Mouse (Mus musculus) ES-E14 (cell line): ENCODE data around the gene Tdrd9. TPM values are rescaled to one million over a fixed set of nuclear protein-coding genes. Genes with fewer than 3 reads are reported as not detected.
A peak's percentile ranks its signal among the peaks of the same experiment; 100 is the strongest.

Experiments
- DNase-seq: peaks from one replicate; pipeline ENCODE4 v3.0.0-alpha.2; 2013; ENCODE audit warnings: low read depth, low spot score
- H3K27ac ChIP-seq: 2 replicates; pipeline ENCODE4 v1.5.1; 2012; ENCODE audit warnings: low read depth, mild to moderate bottlenecking, low read length, moderate library complexity, mixed read lengths; ENCODE audit not compliant: poor library complexity, insufficient read depth, severe bottlenecking
- H3K36me3 ChIP-seq: 2 replicates; pipeline ENCODE4 v1.6.1; 2012; ENCODE audit warnings: mild to moderate bottlenecking, low read length, moderate library complexity, mixed read lengths; ENCODE audit not compliant: control insufficient read depth, poor library complexity, insufficient read depth, severe bottlenecking
- H3K4me1 ChIP-seq, 2 experiments: fragments of 150-350 bp in 1 of 2; sonication (generic) in 1 of 2; 2 replicates each; pipeline ENCODE4 v1.6.1; 2012; ENCODE audit warnings: low read length in 2 of 2, mild to moderate bottlenecking in 1 of 2, mixed read lengths in 1 of 2; ENCODE audit not compliant: control insufficient read depth in 2 of 2, insufficient read depth in 2 of 2, poor library complexity in 1 of 2
- H3K4me3 ChIP-seq, 2 experiments: fragments of 150-350 bp in 1 of 2; sonication (generic) in 1 of 2; 2 replicates each; pipeline ENCODE4 v1.5.1; 2012; ENCODE audit warnings: low read length in 2 of 2, low read depth in 1 of 2, mild to moderate bottlenecking in 1 of 2, mixed read lengths in 1 of 2; ENCODE audit not compliant: insufficient read depth in 1 of 2, poor library complexity in 1 of 2, severe bottlenecking in 1 of 2
- H3K9ac ChIP-seq: 2 replicates; pipeline ENCODE4 v1.6.1; 2012; ENCODE audit warnings: low read depth, mild to moderate bottlenecking, low read length, mixed read lengths; ENCODE audit not compliant: poor library complexity, insufficient read depth, severe bottlenecking
- H3K9me3 ChIP-seq: fragments of 150-350 bp; sonication (generic); 2 replicates; pipeline ENCODE4 v1.6.1; 2012; ENCODE audit warnings: low read depth, mild to moderate bottlenecking, low read length; ENCODE audit not compliant: control insufficient read depth, insufficient read depth
- CHD2 ChIP-seq: IDR thresholded peaks from 2 replicates; pipeline ENCODE4 v1.6.1; 2014; ENCODE audit warnings: mild to moderate bottlenecking, low read depth, low read length, inconsistent platforms
- HCFC1 ChIP-seq: IDR thresholded peaks from 2 replicates; pipeline ENCODE4 v1.6.1; 2012; ENCODE audit warnings: low read length, inconsistent platforms, borderline replicate concordance; ENCODE audit not compliant: insufficient read depth
- MAFK ChIP-seq: IDR thresholded peaks from 2 replicates; pipeline ENCODE4 v1.6.1; 2014; ENCODE audit warnings: mild to moderate bottlenecking, low read depth, low read length, inconsistent platforms; ENCODE audit not compliant: insufficient read depth
- ZC3H11A ChIP-seq: IDR thresholded peaks from 2 replicates; pipeline ENCODE4 v1.6.1; 2012; ENCODE audit warnings: low read depth, mild to moderate bottlenecking, inconsistent platforms, low read length, borderline replicate concordance
- ZNF384 ChIP-seq: IDR thresholded peaks from 2 replicates; pipeline ENCODE4 v1.6.1; 2012; ENCODE audit warnings: low read depth, low read length, inconsistent platforms
- in situ Hi-C, 2 experiments: fragments of 600-800 bp; cut with MboI; formaldehyde crosslinking; loops; one replicate each; pipeline ENCODE4 v1.15.1; 2025; ENCODE audit warnings: low sequenced_read_pairs in 2 of 2, inconsistent platforms in 1 of 2; ENCODE audit not compliant: unreplicated experiment in 2 of 2
- total RNA-seq: library from RNA; depleted of rRNA; stranded (reverse); fragments of 300-350 nt; gene quantifications from 2 replicates; pipeline ENCODE4 v1.2.3, GENCODE M21; 2012; rRNA removed

The Tdrd9 gene
- 0.58 and 0.67 TPM in 2 replicates for total RNA-seq

DNA sequence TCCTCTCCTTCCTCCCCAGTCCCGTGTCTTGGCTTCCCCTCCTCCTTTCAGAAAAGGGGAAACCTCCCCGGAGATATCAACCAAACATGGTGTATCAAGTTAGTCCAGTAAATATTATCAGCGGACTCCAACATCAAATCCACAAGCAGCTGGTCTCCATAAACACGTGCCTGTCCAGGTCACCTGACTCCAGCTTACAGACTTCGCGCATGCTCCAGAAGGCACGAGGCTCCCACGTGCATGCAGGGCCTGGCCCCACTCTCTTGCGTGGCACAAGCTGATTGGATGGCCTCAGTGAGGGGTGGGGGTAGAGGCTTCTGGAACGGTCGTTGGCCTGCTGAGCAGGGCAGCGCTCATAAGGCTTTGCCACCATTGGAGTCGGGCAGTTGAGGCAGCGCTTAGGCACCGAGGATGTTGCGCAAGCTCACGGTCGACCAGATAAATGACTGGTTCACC, at the start of gene Tdrd9:
Gene Tdrd9, plus strand, starts transcription at position 329 of the 456 bp plus-strand sequence.
- no peak for DNase-seq
- Histone ChIP-seq H3K9me3 (no peaks in the 10 kb centered on the region), H3K4me1 (0 out of 4 replicates have a peak, but pooled peaks cover 0 to under 1% of the 10 kb centered on the region in 2 experiments), H3K9ac (no peak within 1 kb of the TSS), H3K27ac (no peak within 1 kb of the TSS), H3K4me3 (0 out of 4 replicates have a peak within 1 kb of the TSS, but pooled peaks of 1 of the 2 experiments have one; percentile 17), H3K36me3 (no peaks in the 10 kb centered on the region)
- no peak for TF ChIP-seq HCFC1
- no peak for TF ChIP-seq MAFK
- TF ChIP-seq ZC3H11A, result no peak
- TF ChIP-seq ZNF384, result no peak
- no peak for TF ChIP-seq CHD2
- in situ Hi-C loops, result no loop called here

- TF ChIP-seq MAFK (no peak), ZNF384 (no peak), HCFC1 (no peak), CHD2 (no peak), ZC3H11A (no peak)
- Histone ChIP-seq H3K36me3 (no peaks in the 10 kb centered on the region), H3K4me3 (no peak overlapping the region), H3K9me3 (no peaks in the 10 kb centered on the region), H3K9ac (no peak overlapping the region), H3K27ac (no peak overlapping the region), H3K4me1 (no peaks in the 10 kb centered on the region)
- DNase-seq, result no peak
- in situ Hi-C loops, result no loop called here
Observed at GRCm38 (mm10) chr12:111923117-111923516, 48.2 kb upstream of the Tdrd9 start.

DNA sequence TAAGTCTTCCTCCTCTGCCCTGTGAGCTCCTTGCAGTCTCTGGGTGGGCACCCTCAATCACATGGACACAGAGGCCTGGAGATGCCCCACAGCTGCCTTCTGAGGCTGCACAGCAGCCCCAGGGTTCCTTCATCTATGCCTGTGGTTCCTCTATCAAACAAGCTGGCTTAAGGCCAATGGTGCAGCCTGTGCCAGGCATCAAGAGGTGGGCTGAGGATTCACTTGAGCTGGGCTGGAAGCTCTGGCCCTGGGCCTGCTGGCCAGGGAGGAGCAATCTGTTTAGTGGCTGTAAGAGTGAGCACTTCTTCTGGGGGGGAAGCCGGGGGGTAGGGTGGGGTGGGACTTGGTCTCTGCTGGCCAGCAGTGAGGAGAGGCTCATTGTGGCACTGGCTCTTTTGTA, 44.0 kb upstream of the Tdrd9 start:
- H3K27ac ChIP-seq, result no peak overlapping the region

GRCm38 (mm10) chr12:111928411-111928966, 42.9 kb upstream of the Tdrd9 start:
- no peak for DNase-seq
- no peak for TF ChIP-seq CHD2
- no peak for TF ChIP-seq ZC3H11A
- no peak for TF ChIP-seq ZNF384
- TF ChIP-seq MAFK, result no peak
- no peak for TF ChIP-seq HCFC1
- in situ Hi-C loops, result no loop called here
- no peak overlapping the region for H3K27ac ChIP-seq
- no peak overlapping the region for H3K4me3 ChIP-seq
- H3K4me1 ChIP-seq, result peaks cover 1 to 2% of the 10 kb centered on the region in 2 experiments; a peak in 1 of 4 replicates
- no peak overlapping the region for H3K9ac ChIP-seq
- H3K9me3 ChIP-seq, result no peaks in the 10 kb centered on the region
- no peaks in the 10 kb centered on the region for H3K36me3 ChIP-seq

More for the DNA sequence above, 44.0 kb upstream of the Tdrd9 start:
- no peak for DNase-seq
- H3K4me3 ChIP-seq, result no peak overlapping the region
- in situ Hi-C loops, result no loop called here
- TF ChIP-seq CHD2, result no peak
- no peaks in the 10 kb centered on the region for H3K4me1 ChIP-seq
- H3K9ac ChIP-seq, result no peak overlapping the region
- no peaks in the 10 kb centered on the region for H3K36me3 ChIP-seq
- H3K9me3 ChIP-seq, result no peaks in the 10 kb centered on the region
